Mouse (Mus musculus) lung, postnatal 4 days (tissue): ENCODE measurements around the gene Sgca.
"Not testable (repeated sequence)": the region's sequence is repeated elsewhere in the genome, so short reads cannot be mapped to it uniquely, and the experiment has no call there.

Experiments used
- DNase-seq, 2 experiments: peaks; one replicate each; pipeline ENCODE4 v3.0.0; 2021

The Sgca gene

GRCm38 (mm10) chr11:94986435-94986834, 10.3 kb upstream of the Sgca start:
- no peak for DNase-seq

- DNase-seq, result peak in 1 of 2 experiments; percentile 29
Observed at GRCm38 (mm10) chr11:94985822-94986221, 9.7 kb upstream of the Sgca start.

- peak in 1 of 2 experiments; percentile 26 for DNase-seq
Observed at GRCm38 (mm10) chr11:94985140-94985539, 9.0 kb upstream of the Sgca start.

GRCm38 (mm10) chr11:94979462-94980179, 3.5 kb upstream of the Sgca start:
- DNase-seq, result no peak

GRCm38 (mm10) chr11:94978947-94979346, 2.8 kb upstream of the Sgca start:
- peak; percentile 97 to 99 for DNase-seq

- no peak for DNase-seq
Observed at GRCm38 (mm10) chr11:94978178-94978915, 2.2 kb upstream of the Sgca start.

- no peak for DNase-seq
Observed at GRCm38 (mm10) chr11:94974951-94975350, 1.2 kb downstream of the Sgca start.

- no peak for DNase-seq
Observed at GRCm38 (mm10) chr11:94973313-94973712, 2.8 kb downstream of the Sgca start.

GRCm38 (mm10) chr11:94972887-94973286, 3.2 kb downstream of the Sgca start:
- no peak for DNase-seq

GRCm38 (mm10) chr11:94971895-94972615, 4.1 kb downstream of the Sgca start:
- DNase-seq, result no peak

- DNase-seq, result peak; percentile 75 to 85
Observed at GRCm38 (mm10) chr11:94970210-94970943, 5.8 kb downstream of the Sgca start.

- DNase-seq, result not testable (repeated sequence)
Observed at GRCm38 (mm10) chr11:94969709-94970108, 6.4 kb downstream of the Sgca start.

- DNase-seq, result no peak
Observed at GRCm38 (mm10) chr11:94968187-94968586, 7.9 kb downstream of the Sgca start.

- no peak for DNase-seq
Observed at GRCm38 (mm10) chr11:94967419-94967818, 8.7 kb downstream of the Sgca start, which contains the start of gene Hils1. Hils1 (plus strand) TSS chr11:94967593.

- DNase-seq, result no peak
Observed at GRCm38 (mm10) chr11:94962534-94963101, 13.5 kb downstream of the Sgca start.

GRCm38 (mm10) chr11:94958065-94958858, 17.9 kb downstream of the Sgca start:
- DNase-seq, result peak; percentile 83 to 92

GRCm38 (mm10) chr11:94957693-94958064, 18.4 kb downstream of the Sgca start:
- DNase-seq, result no peak

- DNase-seq, result no peak
Observed at GRCm38 (mm10) chr11:94955103-94955502, 21.0 kb downstream of the Sgca start.

- DNase-seq, result no peak
Observed at GRCm38 (mm10) chr11:94952169-94952568, 24.0 kb downstream of the Sgca start.

- no peak for DNase-seq
Observed at GRCm38 (mm10) chr11:94945236-94945635, 30.9 kb downstream of the Sgca start.

GRCm38 (mm10) chr11:94944295-94944694, 31.8 kb downstream of the Sgca start:
- DNase-seq, result no peak

- DNase-seq, result no peak
Observed at GRCm38 (mm10) chr11:94943054-94943453, 33.1 kb downstream of the Sgca start.
